Mouse (Mus musculus) midbrain, postnatal 0 days (tissue): ENCODE data around the gene Zswim5. TPM values are rescaled to one million over a fixed set of nuclear protein-coding genes. Genes with fewer than 3 reads are reported as not detected.
A peak's percentile ranks its signal among the peaks of the same experiment; 100 is the strongest.

Experiments used
- ATAC-seq: fragments of 200-750 bp; cut with Nextera tagmentation; 2 replicates; pipeline ENCODE4 v1.8.0; 2017; ENCODE audit warnings: moderate number of reproducible peaks, mild to moderate bottlenecking, moderate TSS enrichment, moderate library complexity; ENCODE audit not compliant: low FRiP score
- DNase-seq: peaks from one replicate; pipeline ENCODE4 v3.0.0-alpha.2; 2015; ENCODE audit warnings: low spot score
- H3K27ac ChIP-seq: fragments of 300-500 bp; sonication (generic); 2 replicates; pipeline ENCODE4 v1.5.1; 2014; ENCODE audit warnings: low read depth, mild to moderate bottlenecking, low read length, mixed read lengths
- H3K27me3 ChIP-seq: fragments of 300-500 bp; sonication (generic); 2 replicates; pipeline ENCODE4 v1.6.1; 2014; ENCODE audit warnings: low read length, control low read depth, mixed read lengths; ENCODE audit not compliant: insufficient read depth
- H3K36me3 ChIP-seq: fragments of 300-500 bp; sonication (generic); 2 replicates; pipeline ENCODE4 v1.6.1; 2014; ENCODE audit warnings: low read length, control low read depth, mixed read lengths; ENCODE audit not compliant: insufficient read depth
- H3K4me1 ChIP-seq: fragments of 300-500 bp; sonication (generic); 2 replicates; pipeline ENCODE4 v1.6.1; 2014; ENCODE audit warnings: mild to moderate bottlenecking, control low read depth, antibody characterized with exemption, low read length, mixed read lengths; ENCODE audit not compliant: insufficient read depth
- H3K4me2 ChIP-seq: fragments of 300-500 bp; sonication (generic); 2 replicates; pipeline ENCODE4 v1.6.1; 2014; ENCODE audit warnings: low read depth, mild to moderate bottlenecking, low read length, mixed read lengths; ENCODE audit not compliant: poor library complexity, severe bottlenecking
- H3K4me3 ChIP-seq: fragments of 300-500 bp; sonication (generic); 2 replicates; pipeline ENCODE4 v1.5.1; 2014; ENCODE audit warnings: low read depth, mild to moderate bottlenecking, low read length, moderate library complexity
- H3K9ac ChIP-seq: fragments of 300-500 bp; sonication (generic); replicated peaks from 2 replicates; pipeline ENCODE4 v1.6.1; 2014; ENCODE audit warnings: mild to moderate bottlenecking, low read length, moderate library complexity, mixed read lengths; ENCODE audit not compliant: poor library complexity, severe bottlenecking
- H3K9me3 ChIP-seq: fragments of 300-500 bp; sonication (generic); 2 replicates; pipeline ENCODE4 v1.6.1; 2016; ENCODE audit warnings: low read length, control low read depth
- CTCF ChIP-seq: IDR thresholded peaks from 2 replicates; pipeline ENCODE4 v1.5.1; 2016; ENCODE audit warnings: antibody characterized with exemption, mild to moderate bottlenecking
- WGBS: fragments of 180-500 bp; shearing (Covaris S2); extraction: QIAGEN DNeasy Blood & Tissue Kit; methylation state at CpG from one replicate; pipeline ENCODE4 v1.1.7; 2014; 5-methylcytosine and 5-hydroxymethylcytosine counted together
- polyA plus RNA-seq: library from polyadenylated mRNA; unstranded; fragments of >200 nt; fragmentation: Nextera tagmentation; extraction: Ambion mirVana; gene quantifications from 2 replicates; pipeline ENCODE4 v1.2.1, GENCODE M21; 2015
- total RNA-seq: library from RNA; depleted of rRNA; stranded (reverse); fragments of >200 nt; gene quantifications from 2 replicates; pipeline ENCODE4 v1.2.3, GENCODE M21; 2014

Zswim5 gene
- total and polyA plus RNA-seq, 2 experiments from 2014 or later = 2.4 to 23.0 TPM

DNA sequence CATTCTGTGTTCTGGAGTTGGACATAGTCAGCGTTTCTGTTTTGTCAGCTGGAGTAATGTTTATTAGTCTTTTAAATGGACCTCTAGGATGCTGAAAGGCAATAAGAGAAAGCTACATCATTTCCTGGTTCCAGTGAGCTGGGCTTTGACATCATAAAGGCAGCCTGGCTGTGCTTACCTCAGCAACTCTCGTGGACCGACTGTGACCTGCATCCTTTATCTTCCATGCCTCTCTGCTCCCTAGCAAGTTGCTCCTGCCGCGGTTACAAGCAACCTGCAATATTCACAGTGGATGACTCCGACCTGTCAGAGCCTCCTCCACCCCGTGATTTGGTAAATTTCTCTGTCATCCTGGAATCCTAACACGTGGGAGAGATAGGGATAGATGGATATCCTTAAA is 15.2 kb upstream of the Zswim5 start:
- Histone ChIP-seq H3K4me1 (no peaks in the 10 kb centered on the region), H3K4me2 (no peak overlapping the region), H3K9ac (no peak overlapping the region), H3K27me3 (no peaks in the 10 kb centered on the region), H3K36me3 (no peaks in the 10 kb centered on the region), H3K9me3 (no peaks in the 10 kb centered on the region), H3K4me3 (no peak overlapping the region), H3K27ac (no peak overlapping the region)
- no peak for DNase-seq
- TF ChIP-seq CTCF = no peak
- no peak for ATAC-seq
- WGBS = 73% methylated on average over 8 of the region's 8 CpGs

DNA sequence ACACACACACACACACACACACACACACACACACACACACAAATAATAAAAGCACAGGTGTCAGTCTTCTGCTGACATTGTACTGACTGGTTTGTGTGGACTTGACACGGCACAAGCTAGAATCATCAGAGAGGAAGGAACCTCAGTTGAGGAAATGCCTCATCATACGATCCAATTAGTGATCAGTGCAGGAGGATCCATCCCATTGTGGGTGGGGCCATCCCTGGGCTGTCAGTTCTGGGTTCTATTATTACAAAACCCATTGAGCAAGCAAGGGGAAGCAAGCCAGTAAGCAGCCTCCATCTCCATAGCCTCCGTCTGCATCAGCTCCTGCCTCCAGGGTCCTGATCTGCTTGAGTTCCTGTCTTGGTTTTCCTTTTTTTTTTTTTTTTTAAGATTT is 7.3 kb upstream of the Zswim5 start:
- no peak for ATAC-seq
- H3K27me3 ChIP-seq = no peaks in the 10 kb centered on the region
- no peaks in the 10 kb centered on the region for H3K4me1 ChIP-seq
- H3K4me3 ChIP-seq = no peak overlapping the region
- H3K36me3 ChIP-seq = no peaks in the 10 kb centered on the region
- 82% methylated on average over 3 of the region's 3 CpGs for WGBS
- H3K9ac ChIP-seq = no peak overlapping the region
- H3K9me3 ChIP-seq = no peaks in the 10 kb centered on the region
- no peak for DNase-seq
- TF ChIP-seq CTCF = no peak
- no peak overlapping the region for H3K4me2 ChIP-seq
- no peak overlapping the region for H3K27ac ChIP-seq

DNA sequence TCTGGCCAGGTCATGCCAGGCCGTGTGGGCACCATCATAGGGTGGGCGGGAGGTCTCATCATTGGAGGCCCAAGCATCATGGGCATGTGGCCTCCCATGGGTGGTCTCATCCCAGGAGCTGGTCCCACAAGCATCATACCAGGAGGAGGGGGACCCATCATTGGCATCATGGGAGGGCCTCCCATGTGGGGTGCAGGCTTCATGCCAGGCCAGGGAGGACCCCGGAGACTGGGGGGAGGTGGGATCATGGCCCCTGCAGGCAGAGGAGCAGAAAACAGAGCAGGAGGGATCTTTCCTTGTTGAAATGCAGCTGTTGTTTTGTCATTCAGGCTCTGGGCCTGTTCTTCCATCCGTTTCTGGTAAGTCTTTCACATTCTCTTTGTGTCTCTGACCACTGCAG is 2.6 kb upstream of the Zswim5 start:
- no peaks in the 10 kb centered on the region for H3K4me1 ChIP-seq
- 81% methylated on average over 4 of the region's 4 CpGs for WGBS

DNA sequence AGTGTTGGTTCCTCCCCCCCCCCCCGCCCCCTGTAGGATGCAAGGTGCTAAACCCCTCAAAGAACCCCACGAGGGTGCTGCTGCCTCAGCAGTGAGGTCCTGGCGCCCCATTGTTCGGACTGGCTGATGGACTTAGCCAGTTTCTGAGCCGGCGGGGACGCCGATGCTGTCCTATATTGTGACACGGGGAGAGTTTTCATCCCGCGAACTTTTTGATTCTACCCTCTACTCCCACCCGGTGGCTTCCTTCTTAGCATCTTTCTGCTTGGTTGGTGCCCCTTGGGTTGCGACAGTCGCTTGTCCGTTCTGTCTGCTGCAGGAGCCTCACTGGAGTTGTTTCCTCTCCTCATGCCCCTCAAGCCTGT is 564 bp upstream of the Zswim5 start:
- H3K9ac ChIP-seq = peak overlapping the region; percentile 86
- peak; percentile 60 for ATAC-seq
- peak; percentile 43; the same call in 1 of the 2 replicates for TF ChIP-seq CTCF
- H3K4me2 ChIP-seq = peak overlapping the region; percentile 76
- peak overlapping the region; percentile 91 for H3K27ac ChIP-seq
- H3K9me3 ChIP-seq = no peaks in the 10 kb centered on the region
- no peaks in the 10 kb centered on the region for H3K27me3 ChIP-seq
- peak overlapping the region; percentile 90 for H3K4me3 ChIP-seq
- no peaks in the 10 kb centered on the region for H3K4me1 ChIP-seq
- WGBS = 0% methylated on average over 14 of the region's 15 CpGs
- DNase-seq = peak; percentile 69
- H3K36me3 ChIP-seq = no peaks in the 10 kb centered on the region

More for the DNA sequence above, 2.6 kb upstream of the Zswim5 start:
- DNase-seq = no peak
- no peak overlapping the region for H3K27ac ChIP-seq
- no peaks in the 10 kb centered on the region for H3K27me3 ChIP-seq
- no peaks in the 10 kb centered on the region for H3K9me3 ChIP-seq
- H3K36me3 ChIP-seq = no peaks in the 10 kb centered on the region
- H3K9ac ChIP-seq = no peak overlapping the region
- H3K4me2 ChIP-seq = no peak overlapping the region
- no peak for ATAC-seq
- no peak for TF ChIP-seq CTCF
- H3K4me3 ChIP-seq = no peak overlapping the region

- ATAC-seq (peak; percentile 3; the same call in 1 of the 2 replicates), DNase-seq (peak; percentile 14)
- Histone ChIP-seq H3K4me3 (peak overlapping the region; percentile 90), H3K27ac (peak overlapping the region; percentile 91), H3K9ac (peak overlapping the region; percentile 86), H3K36me3 (no peaks in the 10 kb centered on the region), H3K4me1 (no peaks in the 10 kb centered on the region), H3K27me3 (no peaks in the 10 kb centered on the region), H3K9me3 (no peaks in the 10 kb centered on the region), H3K4me2 (peak overlapping the region; percentile 76)
- no peak for TF ChIP-seq CTCF
- under 1% methylated on average over 38 of the region's 57 CpGs for WGBS
These were observed 649 bp downstream of the Zswim5 start for GRCm38 (mm10) chr4:116877729-116878321.

DNA sequence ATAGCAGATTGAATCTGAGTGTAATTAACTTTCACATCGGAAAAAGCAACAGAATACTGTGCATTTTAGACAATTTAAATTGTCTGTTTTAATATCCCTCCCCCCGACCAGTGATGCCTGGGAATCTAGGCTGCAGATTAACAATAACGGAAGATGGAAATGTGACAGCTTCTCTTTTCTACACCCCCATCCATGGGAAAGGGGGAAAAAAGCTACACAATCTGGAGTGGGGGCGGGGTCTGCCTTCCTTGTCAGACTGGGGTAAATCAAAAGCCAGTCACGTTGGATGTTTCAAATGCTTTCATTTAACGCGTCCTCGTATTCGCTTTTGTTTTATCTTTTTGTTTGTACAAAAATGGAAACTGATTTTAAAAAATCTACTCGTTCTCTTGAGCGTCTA is 1.3 kb downstream of the Zswim5 start:
- no peak overlapping the region for H3K27ac ChIP-seq
- peak overlapping the region; percentile 6 for H3K9ac ChIP-seq
- H3K36me3 ChIP-seq = no peaks in the 10 kb centered on the region
- no peaks in the 10 kb centered on the region for H3K9me3 ChIP-seq
- H3K4me1 ChIP-seq = no peaks in the 10 kb centered on the region
- 2% methylated on average over 11 of the region's 11 CpGs for WGBS
- no peak for TF ChIP-seq CTCF
- H3K4me3 ChIP-seq = peak overlapping the region; percentile 90
- H3K4me2 ChIP-seq = peak overlapping the region; percentile 76
- DNase-seq (peak; percentile 60), ATAC-seq (no peak)
- no peaks in the 10 kb centered on the region for H3K27me3 ChIP-seq
